Mouse (Mus musculus) cerebellum, adult 2 months (tissue): Measurements from ENCODE around the gene Chchd6. TPM values are rescaled to one million over a fixed set of nuclear protein-coding genes. Genes with fewer than 3 reads are reported as not detected.

ENCODE experiments used
- DNase-seq, 2 experiments: peaks; one replicate each; pipeline ENCODE4 v3.0.0; 2021
- H3K27ac ChIP-seq: fragments of 200-500 bp; 2 replicates; pipeline ENCODE4 v1.5.1; 2012; ENCODE audit warnings: low read length, control low read depth, inconsistent platforms; ENCODE audit not compliant: insufficient read depth
- H3K27me3 ChIP-seq: fragments of 200-500 bp; 2 replicates; pipeline ENCODE4 v1.6.1; 2012; ENCODE audit warnings: inconsistent platforms, mild to moderate bottlenecking, low read length, moderate library complexity; ENCODE audit not compliant: control insufficient read depth, insufficient read depth
- H3K4me1 ChIP-seq: fragments of 200-500 bp; 2 replicates; pipeline ENCODE4 v1.6.1; 2011; ENCODE audit warnings: low read length; ENCODE audit not compliant: control insufficient read depth, insufficient read depth
- H3K4me3 ChIP-seq: fragments of 200-500 bp; replicated peaks from 2 replicates; pipeline ENCODE3; 2011; ENCODE audit warnings: mild to moderate bottlenecking, low read depth, low read length, control low read depth; ENCODE audit not compliant: insufficient read depth
- CTCF ChIP-seq: fragments of 200-500 bp; IDR thresholded peaks from 2 replicates; pipeline ENCODE4 v1.5.1; 2011; ENCODE audit warnings: low read depth, mild to moderate bottlenecking, control low read depth, low read length, moderate library complexity, borderline replicate concordance; ENCODE audit not compliant: insufficient read depth
- POLR2A ChIP-seq: fragments of 200-500 bp; IDR thresholded peaks from 2 replicates; pipeline ENCODE4 v1.6.1; 2011; ENCODE audit warnings: low read length, control low read depth, borderline replicate concordance; ENCODE audit not compliant: insufficient read depth
- WGBS: fragments of 180-500 bp; shearing (Covaris S2); methylation state at CpG from one replicate; pipeline ENCODE4 v1.1.7; 2018; 5-methylcytosine and 5-hydroxymethylcytosine counted together
- polyA plus RNA-seq: library from polyadenylated mRNA; depleted of rRNA; stranded (reverse); fragments of >200 nt; gene quantifications from 2 replicates; pipeline ENCODE4 v1.2.3, GENCODE M21; 2012; rRNA removed

Gene Chchd6
- polyA plus RNA-seq: 93.1 and 104 TPM in 2 replicates

DNA sequence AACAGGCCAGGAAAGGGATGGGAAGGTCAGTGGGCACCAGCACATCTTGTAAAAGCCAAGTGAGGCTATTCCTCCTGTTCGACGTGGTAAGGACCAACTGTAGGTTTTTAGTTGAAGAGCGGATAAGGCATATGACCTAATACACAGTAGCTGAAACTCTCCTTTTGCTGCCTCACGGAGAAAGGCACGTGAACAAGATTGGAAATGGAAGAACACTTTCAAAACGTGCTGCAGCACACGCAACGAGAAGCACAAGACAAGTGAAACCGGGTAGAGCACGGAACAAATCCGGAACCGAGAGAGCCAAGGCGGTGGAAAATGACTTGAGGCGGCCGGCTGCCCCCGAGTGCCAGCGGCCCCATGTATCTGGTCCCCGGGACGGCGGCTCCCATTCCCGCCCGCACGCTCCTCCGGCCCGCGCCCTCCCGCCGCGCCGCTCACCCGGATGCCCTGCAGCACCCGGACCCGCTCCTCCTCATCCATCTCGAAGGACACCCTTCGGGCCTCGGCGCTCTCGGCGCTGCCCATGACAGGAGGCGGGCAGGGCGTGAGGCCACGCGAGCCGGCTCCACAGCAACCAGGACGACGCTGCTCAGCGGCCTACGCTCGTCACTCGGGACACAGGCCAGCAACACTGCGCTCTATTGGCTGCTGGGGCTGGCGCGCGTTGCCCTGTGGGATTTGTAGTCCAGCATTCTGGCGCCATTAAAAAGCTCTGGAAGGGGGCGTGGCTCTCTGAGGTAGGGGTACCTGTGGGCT, at the start of gene Chchd6:
Gene Chchd6 (minus strand): TSS at position 635 of the 759 bp plus-strand sequence.
- Histone ChIP-seq H3K27me3 (no peaks in the 10 kb centered on the region), H3K27ac (no peak within 1 kb of the TSS), H3K4me1 (peaks cover 3% of the 10 kb centered on the region; the same call in 1 of the 2 replicates), H3K4me3 (peak within 1 kb of the TSS; percentile 77)
- DNase-seq: peak; percentile 96 to 97
- peak; percentile 77 for TF ChIP-seq POLR2A
- no peak for TF ChIP-seq CTCF
- WGBS: under 1% methylated on average over 56 of the region's 56 CpGs

DNA sequence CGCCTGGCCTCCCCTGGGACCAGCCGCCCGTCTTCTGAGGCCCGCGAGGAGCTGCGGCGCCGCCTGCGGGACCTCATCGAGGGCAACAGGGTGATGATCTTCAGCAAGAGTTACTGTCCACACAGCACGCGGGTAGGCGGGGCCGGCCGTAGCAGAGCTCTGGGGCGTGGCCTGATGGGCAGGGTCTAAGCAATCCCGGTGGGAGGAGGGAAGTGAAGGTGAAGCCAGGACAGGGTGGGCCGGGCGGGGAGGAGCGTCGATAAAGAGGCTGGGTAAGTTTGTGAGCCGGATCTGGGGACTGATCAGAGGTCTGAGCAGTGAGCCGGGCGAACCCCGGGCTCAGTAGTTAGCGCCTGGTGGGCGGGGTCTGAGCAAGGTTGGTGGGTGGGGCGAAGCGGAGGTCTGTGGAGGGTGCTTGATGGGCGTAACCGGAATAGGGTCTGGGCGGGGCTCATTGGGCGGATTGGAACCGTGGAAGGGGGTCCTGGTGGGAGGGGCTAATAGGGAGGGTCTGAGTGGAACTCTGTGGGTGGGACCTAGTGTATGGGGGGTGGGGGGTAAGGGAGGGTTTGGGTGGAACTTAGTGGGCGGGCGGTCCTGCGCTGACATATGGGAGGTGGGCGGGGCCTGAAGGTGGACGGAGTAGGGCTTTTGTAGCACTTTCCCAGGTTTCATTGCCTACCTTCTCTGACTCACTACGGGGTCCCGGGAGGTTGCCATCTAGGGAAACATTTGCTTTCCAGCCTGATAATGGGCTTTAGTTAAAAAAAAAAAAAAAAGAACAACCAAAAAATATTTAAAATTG, 49.0 kb upstream of the Chchd6 start:
- DNase-seq: peak; percentile 72 to 75
- H3K27ac ChIP-seq: no peak overlapping the region
- TF ChIP-seq CTCF (no peak), POLR2A (no peak)
- H3K4me1 ChIP-seq: no peaks in the 10 kb centered on the region
- peak overlapping the region; percentile 37 for H3K4me3 ChIP-seq
- H3K27me3 ChIP-seq: no peaks in the 10 kb centered on the region
- WGBS: under 1% methylated on average over 41 of the region's 41 CpGs

DNA sequence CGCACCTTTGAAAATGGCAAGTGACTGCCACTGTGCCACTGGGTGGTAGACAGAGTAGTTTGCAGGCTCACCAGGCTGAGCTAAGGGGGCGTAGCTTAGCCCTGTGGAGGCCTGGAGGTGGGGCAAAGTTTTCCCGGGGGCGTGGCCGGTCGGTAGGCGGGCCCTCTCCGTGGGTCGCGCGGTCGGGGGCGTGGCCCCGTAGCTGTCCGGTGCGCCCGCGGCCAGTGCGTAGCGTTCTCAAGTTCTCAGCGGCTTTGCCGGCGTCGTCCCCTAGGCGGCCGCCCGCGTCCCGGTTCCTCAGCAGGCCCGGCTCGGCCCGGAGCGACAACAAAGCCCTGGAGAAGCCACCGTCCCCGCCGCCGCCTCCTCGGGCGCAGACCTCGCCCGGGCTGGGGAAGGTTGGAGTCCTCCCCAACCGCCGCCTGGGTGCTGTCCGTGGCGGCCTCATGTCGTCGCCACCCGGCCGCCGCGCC, 48.4 kb upstream of the Chchd6 start, which contains the start of gene Txnrd3:
Gene Txnrd3 (plus strand): TSS at position 191 of the 473 bp plus-strand sequence.
- TF ChIP-seq CTCF (no peak), POLR2A (no peak)
- DNase-seq: peak; percentile 76
- WGBS: under 1% methylated on average over 51 of the region's 51 CpGs
- H3K4me3 ChIP-seq: peak within 1 kb of the TSS; percentile 37
- no peaks in the 10 kb centered on the region for H3K4me1 ChIP-seq
- no peaks in the 10 kb centered on the region for H3K27me3 ChIP-seq
- H3K27ac ChIP-seq: no peak within 1 kb of the TSS

DNA sequence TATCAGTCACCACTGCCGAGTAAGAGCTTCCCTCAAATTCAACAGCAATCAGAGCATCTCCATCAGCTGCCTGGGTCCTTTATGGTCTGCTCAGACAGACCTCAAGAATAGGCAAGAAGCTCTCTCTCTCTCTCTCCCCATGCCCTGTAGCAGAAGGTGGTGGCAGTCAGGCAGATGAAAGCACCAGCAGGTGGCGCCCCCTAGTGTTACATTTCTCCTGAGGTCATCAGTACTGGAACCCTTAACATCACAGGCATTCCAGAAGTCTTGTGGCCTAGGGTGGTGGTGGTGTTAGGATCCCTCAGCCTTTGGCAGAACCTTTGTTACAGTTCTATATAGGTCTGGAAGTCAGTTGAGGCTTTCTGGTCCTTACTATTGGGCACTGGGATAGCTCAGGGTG, 43.6 kb upstream of the Chchd6 start:
- TF ChIP-seq POLR2A (no peak), CTCF (peak; percentile 53)
- 49% methylated on average over 2 of the region's 2 CpGs for WGBS
- H3K4me1 ChIP-seq: no peaks in the 10 kb centered on the region
- no peak overlapping the region for H3K4me3 ChIP-seq
- no peaks in the 10 kb centered on the region for H3K27me3 ChIP-seq
- peak in 1 of 2 experiments; percentile 32 for DNase-seq
- no peak overlapping the region for H3K27ac ChIP-seq

DNA sequence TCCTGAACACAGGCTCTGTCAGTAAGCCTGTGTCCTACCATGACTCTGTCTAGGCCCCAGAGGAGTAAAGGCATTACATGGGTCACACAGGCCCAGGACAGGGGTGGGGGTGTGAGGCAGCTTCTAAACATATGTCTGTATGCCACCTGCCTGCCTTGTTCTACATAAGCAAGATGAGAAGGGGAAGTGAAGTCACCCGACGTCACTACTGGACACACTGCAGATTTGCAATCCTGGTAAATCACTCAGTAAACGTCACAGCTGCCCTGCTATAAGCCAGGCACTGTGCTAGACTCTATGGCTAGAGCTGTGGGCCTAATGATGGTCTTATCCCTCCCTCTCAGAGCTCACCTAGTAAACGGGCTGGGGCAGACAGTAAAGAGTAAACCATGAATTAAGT, 42.5 kb upstream of the Chchd6 start:
- Histone ChIP-seq H3K27ac (no peak overlapping the region), H3K4me1 (no peaks in the 10 kb centered on the region), H3K4me3 (no peak overlapping the region), H3K27me3 (no peaks in the 10 kb centered on the region)
- TF ChIP-seq POLR2A: no peak
- no peak for TF ChIP-seq CTCF
- no peak for DNase-seq
- WGBS: 82% methylated on average over 4 of the region's 4 CpGs

DNA sequence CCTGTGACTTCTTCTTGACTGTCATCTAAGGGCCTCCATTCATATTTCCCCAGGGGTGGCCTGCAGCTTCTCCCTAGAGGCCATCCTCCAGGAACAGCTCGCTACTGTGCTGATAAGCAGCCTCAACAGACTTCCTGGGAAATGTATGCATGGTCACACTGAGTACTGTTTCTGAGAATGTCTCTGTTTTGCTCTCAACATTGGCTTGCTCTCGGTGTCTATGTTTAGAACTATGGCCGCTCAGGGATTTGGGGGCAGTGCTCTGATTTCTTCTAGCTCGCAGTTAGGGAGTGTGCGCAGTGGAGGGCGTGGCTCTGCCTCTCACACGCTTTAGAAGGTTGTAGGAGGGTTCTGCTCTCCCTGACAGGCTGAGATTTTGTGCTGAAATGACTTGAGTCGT, 38.9 kb upstream of the Chchd6 start:
- WGBS: 63% methylated on average over 8 of the region's 8 CpGs
- Histone ChIP-seq H3K27ac (no peak overlapping the region), H3K27me3 (no peaks in the 10 kb centered on the region), H3K4me3 (no peak overlapping the region), H3K4me1 (no peaks in the 10 kb centered on the region)
- no peak for DNase-seq
- TF ChIP-seq CTCF (no peak), POLR2A (no peak)

DNA sequence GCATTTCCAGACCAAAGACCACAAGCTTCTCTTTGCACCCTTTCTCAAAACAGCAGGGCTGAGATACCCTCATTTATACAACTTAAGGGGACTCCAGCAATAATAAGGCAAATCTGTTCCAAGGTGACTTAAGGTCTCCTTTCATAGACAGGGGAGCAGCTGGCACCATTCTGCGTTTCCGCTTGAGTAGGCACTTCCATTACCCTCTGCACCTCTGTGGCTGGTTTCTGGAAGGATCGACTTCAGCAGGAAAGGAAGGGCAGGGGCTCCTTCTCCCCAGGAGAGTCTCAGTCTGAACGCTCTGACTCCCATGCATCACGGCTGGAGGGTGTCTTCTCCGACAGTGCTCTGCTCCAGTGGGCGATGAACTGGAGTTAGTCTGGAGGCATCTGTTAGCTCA, 37.7 kb upstream of the Chchd6 start:
- no peaks in the 10 kb centered on the region for H3K27me3 ChIP-seq
- 46% methylated on average over 7 of the region's 7 CpGs for WGBS
- H3K4me3 ChIP-seq: no peak overlapping the region
- no peak for DNase-seq
- H3K4me1 ChIP-seq: no peaks in the 10 kb centered on the region
- no peak overlapping the region for H3K27ac ChIP-seq
- TF ChIP-seq CTCF: no peak
- no peak for TF ChIP-seq POLR2A
